In genomic region chr1:79669419-79669974, GRCm38 (mm10) we compare ENCODE assay signal across 12 mouse cellular contexts.
"Had no signal": no experiment of that assay in that cellular context is flagged by ENCODE, and none has a peak within 500 bp of the region (broad histone marks: within the 10 kb centered on the region; RNA-seq: fewer than 3 reads in every experiment).

No protein-coding gene starts in this region.

- ATAC-seq: midbrain, embryonic 16.5 days had no signal

- H3K9me3 ChIP-seq: limb, embryonic 13.5 days; midbrain, embryonic 12.5 days had no signal

- DNase-seq: kidney, adult 2 months; kidney, postnatal 36 days; layer of hippocampus, adult 9-11 months; left cerebral cortex, postnatal 4 days; lung, adult 18-20 months; lung, postnatal 4 days; right cerebral cortex, postnatal 25 days; thymus, adult 18-20 months; thymus, postnatal 14 days had no signal

- H3K4me3 ChIP-seq: limb, embryonic 13.5 days; midbrain, embryonic 12.5 days had no signal

- H3K36me3 ChIP-seq: limb, embryonic 13.5 days; midbrain, embryonic 12.5 days had no signal
